Mouse (Mus musculus): ENCODE measurements at regions not wholly inside any gene's neighbourhood (a gene's known extent, or its start where the extent isn't known, plus 50 kb on each side); places are given as distances from the start of the nearest gene placed in this dataset.

GRCm38 (mm10) chr16:74504426-74504825 lies 92.8 kb upstream of the Robo2 start:
- H3K27me3 ChIP-seq (ENCODE audit: control insufficient read depth, insufficient read depth, low read length) = no peaks in the 10 kb centered on the region
- H3K4me1 ChIP-seq (ENCODE audit: control insufficient read depth, insufficient read depth, low read length) = no peaks in the 10 kb centered on the region
- no peak overlapping the region for H3K4me2 ChIP-seq (replicated peaks; ENCODE audit: low read depth, low read length)
- H3K9ac ChIP-seq (replicated peaks; ENCODE audit: low read depth, low read length) = no peak overlapping the region
- no peak; the same call in 1 of the 2 replicates for ATAC-seq (ENCODE audit: insufficient number of reproducible peaks, insufficient read depth, low FRiP score, low read depth)
- no peaks in the 10 kb centered on the region for H3K36me3 ChIP-seq (ENCODE audit: control insufficient read depth, insufficient read depth, low read length)
- no peak overlapping the region for H3K4me3 ChIP-seq (ENCODE audit: low read depth, low read length)
- no peaks in the 10 kb centered on the region for H3K9me3 ChIP-seq (ENCODE audit: control insufficient read depth, low read depth, low read length)
- H3K27ac ChIP-seq (ENCODE audit: low read length) = no peak overlapping the region
- WGBS = 37% methylated on average over 5 of the region's 5 CpGs

- Histone ChIP-seq H3K4me2 (replicated peaks; ENCODE audit: low read depth, low read length) (no peak overlapping the region), H3K27me3 (ENCODE audit: control insufficient read depth, insufficient read depth, low read length) (no peaks in the 10 kb centered on the region)
These were observed 89.1 kb upstream of the Robo2 start for GRCm38 (mm10) chr16:74500687-74501086.

GRCm38 (mm10) chr16:74467745-74468420 lies 56.3 kb upstream of the Robo2 start:
- ATAC-seq (ENCODE audit: insufficient number of reproducible peaks, insufficient read depth, low FRiP score, low read depth) = no peak
- 62% methylated on average over 6 of the region's 6 CpGs for WGBS
- no peak overlapping the region for H3K4me3 ChIP-seq (ENCODE audit: low read depth, low read length)

More at GRCm38 (mm10) chr16:74500687-74501086, 89.1 kb upstream of the Robo2 start:
- no peak overlapping the region for H3K9ac ChIP-seq (replicated peaks; ENCODE audit: low read depth, low read length)
- H3K4me1 ChIP-seq (ENCODE audit: control insufficient read depth, insufficient read depth, low read length) = no peaks in the 10 kb centered on the region
- no peak for ATAC-seq (ENCODE audit: insufficient number of reproducible peaks, insufficient read depth, low FRiP score, low read depth)
- H3K9me3 ChIP-seq (ENCODE audit: control insufficient read depth, low read depth, low read length) = no peaks in the 10 kb centered on the region
- no peak overlapping the region for H3K27ac ChIP-seq (ENCODE audit: low read length)
- 84% methylated on average over 3 of the region's 3 CpGs for WGBS
- no peak overlapping the region for H3K4me3 ChIP-seq (ENCODE audit: low read depth, low read length)
- H3K36me3 ChIP-seq (ENCODE audit: control insufficient read depth, insufficient read depth, low read length) = no peaks in the 10 kb centered on the region

GRCm38 (mm10) chr16:74467159-74467558 lies 55.5 kb upstream of the Robo2 start:
- no peaks in the 10 kb centered on the region for H3K4me1 ChIP-seq (ENCODE audit: control insufficient read depth, insufficient read depth, low read length)
- H3K9ac ChIP-seq (replicated peaks; ENCODE audit: low read depth, low read length) = no peak overlapping the region
- no peaks in the 10 kb centered on the region for H3K9me3 ChIP-seq (ENCODE audit: control insufficient read depth, low read depth, low read length)
- no peak overlapping the region for H3K27ac ChIP-seq (ENCODE audit: low read length)
- no peak overlapping the region for H3K4me3 ChIP-seq (ENCODE audit: low read depth, low read length)
- H3K27me3 ChIP-seq (ENCODE audit: control insufficient read depth, insufficient read depth, low read length) = no peaks in the 10 kb centered on the region
- no peak for ATAC-seq (ENCODE audit: insufficient number of reproducible peaks, insufficient read depth, low FRiP score, low read depth)
- 61% methylated on average over 7 of the region's 7 CpGs for WGBS
- H3K4me2 ChIP-seq (replicated peaks; ENCODE audit: low read depth, low read length) = no peak overlapping the region
- no peaks in the 10 kb centered on the region for H3K36me3 ChIP-seq (ENCODE audit: control insufficient read depth, insufficient read depth, low read length)

More at GRCm38 (mm10) chr16:74467745-74468420, 56.3 kb upstream of the Robo2 start:
- H3K4me1 ChIP-seq (ENCODE audit: control insufficient read depth, insufficient read depth, low read length) = no peaks in the 10 kb centered on the region
- H3K36me3 ChIP-seq (ENCODE audit: control insufficient read depth, insufficient read depth, low read length) = no peaks in the 10 kb centered on the region
- no peak overlapping the region for H3K4me2 ChIP-seq (replicated peaks; ENCODE audit: low read depth, low read length)
- no peaks in the 10 kb centered on the region for H3K9me3 ChIP-seq (ENCODE audit: control insufficient read depth, low read depth, low read length)
- H3K9ac ChIP-seq (replicated peaks; ENCODE audit: low read depth, low read length) = no peak overlapping the region
- H3K27me3 ChIP-seq (ENCODE audit: control insufficient read depth, insufficient read depth, low read length) = no peaks in the 10 kb centered on the region
- no peak overlapping the region for H3K27ac ChIP-seq (ENCODE audit: low read length)

GRCm38 (mm10) chr16:74464835-74465234 lies 53.2 kb upstream of the Robo2 start:
- no peaks in the 10 kb centered on the region for H3K4me1 ChIP-seq (ENCODE audit: control insufficient read depth, insufficient read depth, low read length)
- H3K36me3 ChIP-seq (ENCODE audit: control insufficient read depth, insufficient read depth, low read length) = no peaks in the 10 kb centered on the region
- no peak for ATAC-seq (ENCODE audit: insufficient number of reproducible peaks, insufficient read depth, low FRiP score, low read depth)
- H3K27me3 ChIP-seq (ENCODE audit: control insufficient read depth, insufficient read depth, low read length) = no peaks in the 10 kb centered on the region
- 54% methylated on average over 2 of the region's 2 CpGs for WGBS
- no peak overlapping the region for H3K27ac ChIP-seq (ENCODE audit: low read length)
- H3K9ac ChIP-seq (replicated peaks; ENCODE audit: low read depth, low read length) = no peak overlapping the region
- H3K4me2 ChIP-seq (replicated peaks; ENCODE audit: low read depth, low read length) = no peak overlapping the region
- H3K9me3 ChIP-seq (ENCODE audit: control insufficient read depth, low read depth, low read length) = no peaks in the 10 kb centered on the region
- no peak overlapping the region for H3K4me3 ChIP-seq (ENCODE audit: low read depth, low read length)

- Histone ChIP-seq H3K9ac (replicated peaks; ENCODE audit: low read depth, low read length) (no peak overlapping the region), H3K36me3 (ENCODE audit: control insufficient read depth, insufficient read depth, low read length) (no peaks in the 10 kb centered on the region), H3K4me2 (replicated peaks; ENCODE audit: low read depth, low read length) (no peak overlapping the region), H3K27me3 (ENCODE audit: control insufficient read depth, insufficient read depth, low read length) (no peaks in the 10 kb centered on the region), H3K4me3 (ENCODE audit: low read depth, low read length) (no peak overlapping the region), H3K9me3 (ENCODE audit: control insufficient read depth, low read depth, low read length) (no peaks in the 10 kb centered on the region), H3K4me1 (ENCODE audit: control insufficient read depth, insufficient read depth, low read length) (no peaks in the 10 kb centered on the region), H3K27ac (ENCODE audit: low read length) (no peak overlapping the region)
- WGBS = 60% methylated on average over 6 of the region's 6 CpGs
- no peak for ATAC-seq (ENCODE audit: insufficient number of reproducible peaks, insufficient read depth, low FRiP score, low read depth)
These were observed 52.7 kb upstream of the Robo2 start for GRCm38 (mm10) chr16:74464290-74464689.

GRCm38 (mm10) chr16:74462436-74462835 lies 50.8 kb upstream of the Robo2 start:
- H3K9ac ChIP-seq (replicated peaks; ENCODE audit: low read depth, low read length) = no peak overlapping the region
- 76% methylated on average over 3 of the region's 3 CpGs for WGBS

More at GRCm38 (mm10) chr16:74462436-74462835, 50.8 kb upstream of the Robo2 start:
- ATAC-seq (ENCODE audit: insufficient number of reproducible peaks, insufficient read depth, low FRiP score, low read depth) = no peak
- Histone ChIP-seq H3K4me1 (ENCODE audit: control insufficient read depth, insufficient read depth, low read length) (no peaks in the 10 kb centered on the region), H3K27ac (ENCODE audit: low read length) (no peak overlapping the region), H3K9me3 (ENCODE audit: control insufficient read depth, low read depth, low read length) (no peaks in the 10 kb centered on the region), H3K4me3 (ENCODE audit: low read depth, low read length) (no peak overlapping the region), H3K27me3 (ENCODE audit: control insufficient read depth, insufficient read depth, low read length) (no peaks in the 10 kb centered on the region), H3K4me2 (replicated peaks; ENCODE audit: low read depth, low read length) (no peak overlapping the region), H3K36me3 (ENCODE audit: control insufficient read depth, insufficient read depth, low read length) (no peaks in the 10 kb centered on the region)

Data from stomach, embryonic 14.5 days (tissue).